Mouse (Mus musculus) intestine, embryonic 14.5 days (tissue): ENCODE measurements around the gene Htra1. TPM values are rescaled to one million over a fixed set of nuclear protein-coding genes. Genes with fewer than 3 reads are reported as not detected.

Experiments
- ATAC-seq: fragments of 200-750 bp; cut with Nextera tagmentation; replicated peaks from 2 replicates; pipeline ENCODE4 v1.8.0; 2017; ENCODE audit warnings: low read depth, moderate number of reproducible peaks, moderate TSS enrichment, moderate library complexity; ENCODE audit not compliant: low FRiP score, low TSS enrichment
- DNase-seq: peaks from one replicate; pipeline ENCODE4 v3.0.0-alpha.2; 2018; ENCODE audit warnings: low spot score
- H3K27ac ChIP-seq: fragments of 300-500 bp; sonication (generic); 2 replicates; pipeline ENCODE4 v1.5.1; 2014; ENCODE audit warnings: low read depth, mild to moderate bottlenecking, control low read depth
- H3K27me3 ChIP-seq: fragments of 300-500 bp; sonication (generic); replicated peaks from 2 replicates; pipeline ENCODE4 v1.6.1; 2014; ENCODE audit warnings: low read length, control low read depth; ENCODE audit not compliant: control insufficient read depth, insufficient read depth
- H3K36me3 ChIP-seq: fragments of 300-500 bp; sonication (generic); 2 replicates; pipeline ENCODE4 v1.6.1; 2014; ENCODE audit warnings: low read length, control low read depth; ENCODE audit not compliant: control insufficient read depth, insufficient read depth
- H3K4me1 ChIP-seq: fragments of 300-500 bp; sonication (generic); replicated peaks from 2 replicates; pipeline ENCODE4 v1.6.1; 2014; ENCODE audit warnings: low read length, control low read depth, mixed read lengths; ENCODE audit not compliant: control insufficient read depth, insufficient read depth
- H3K4me2 ChIP-seq: fragments of 300-500 bp; sonication (generic); 2 replicates; pipeline ENCODE4 v1.6.1; 2014; ENCODE audit warnings: low read length
- H3K4me3 ChIP-seq: fragments of 300-500 bp; sonication (generic); 2 replicates; pipeline ENCODE4 v1.5.1; 2014; ENCODE audit warnings: low read depth, low read length, control low read depth, mixed read lengths
- H3K9ac ChIP-seq: fragments of 300-500 bp; sonication (generic); 2 replicates; pipeline ENCODE4 v1.6.1; 2014; ENCODE audit warnings: mild to moderate bottlenecking, low read length
- H3K9me3 ChIP-seq: fragments of 300-500 bp; sonication (generic); 2 replicates; pipeline ENCODE4 v1.6.1; 2016; ENCODE audit warnings: low read length, control low read depth; ENCODE audit not compliant: control insufficient read depth
- WGBS: fragments of 180-500 bp; shearing (Covaris S2); extraction: QIAGEN DNeasy Blood & Tissue Kit; methylation state at CpG from one replicate; pipeline ENCODE4 v1.1.7; 2014; 5-methylcytosine and 5-hydroxymethylcytosine counted together
- microRNA-seq: library from miRNA; unstranded; fragments of <30 nt; microRNA quantifications from one replicate; pipeline ENCODE4, GENCODE M21; 2016
- polyA plus RNA-seq: library from polyadenylated mRNA; unstranded; fragments of >200 nt; fragmentation: Nextera tagmentation; extraction: Ambion mirVana; gene quantifications from 2 replicates; pipeline ENCODE4 v1.2.1, GENCODE M21; 2014

Htra1 gene
- polyA plus RNA-seq, 1 experiment from 2014 or later, result 16.7 TPM

GRCm38 (mm10) chr7:131027557-131027956 lies 91.6 kb downstream of the Htra1 start:
- 70% methylated on average over 1 of the region's 1 CpGs for WGBS
- Histone ChIP-seq H3K4me2 (no peak overlapping the region), H3K27me3 (no peaks in the 10 kb centered on the region), H3K9ac (no peak overlapping the region), H3K36me3 (no peaks in the 10 kb centered on the region), H3K27ac (no peak overlapping the region), H3K4me1 (peaks cover 6% of the 10 kb centered on the region; the same call in 1 of the 2 replicates), H3K4me3 (no peak overlapping the region), H3K9me3 (no peaks in the 10 kb centered on the region)
- ATAC-seq (no peak), DNase-seq (no peak)

DNA sequence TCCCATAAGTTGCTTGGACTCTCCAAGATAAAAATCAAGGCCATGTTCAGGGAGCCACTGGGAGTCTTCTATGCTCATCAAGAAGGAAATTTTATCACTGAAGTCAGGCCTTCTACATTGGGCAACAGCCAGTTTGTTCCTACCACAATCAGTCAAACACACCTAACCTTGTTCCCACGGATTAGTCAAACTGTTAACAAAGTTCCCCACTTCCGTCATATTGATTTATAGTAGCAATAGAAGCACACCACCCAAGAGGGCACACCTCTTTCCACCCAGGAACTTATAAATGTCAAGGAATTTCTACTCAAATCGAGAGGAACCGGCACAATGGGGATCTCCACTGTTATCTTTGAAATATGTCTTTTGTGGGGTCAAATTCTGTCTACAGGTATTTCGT lies 95.8 kb downstream of the Htra1 start, which contains the start of gene Dmbt1:
Gene Dmbt1 (plus strand): TSS at position 299 of the 400 bp plus-strand sequence.
- ATAC-seq (no peak; the same call in 1 of the 2 replicates), DNase-seq (no peak)
- Histone ChIP-seq H3K27ac (no peak within 1 kb of the TSS), H3K36me3 (no peaks in the 10 kb centered on the region), H3K4me2 (0 out of 2 replicates have a peak within 1 kb of the TSS, but pooled peaks have one; percentile 8), H3K27me3 (no peaks in the 10 kb centered on the region), H3K9me3 (no peaks in the 10 kb centered on the region), H3K4me3 (no peak within 1 kb of the TSS), H3K4me1 (0 out of 2 replicates have a peak, but pooled peaks cover 2% of the 10 kb centered on the region), H3K9ac (no peak within 1 kb of the TSS)
- 50% methylated on average over 5 of the region's 5 CpGs for WGBS

Small RNA genes within 50 kb of the gene (microRNA-seq; reads per million reads assigned to microRNA genes)
- 0.42 reads per million for gene Mir7061

Other genes starting within 250 kb of the Htra1 start
- gene Btbd16, start 162.0 kb upstream of the Htra1 start, polyA plus RNA-seq, result 0.07 and 0.09 TPM in 2 replicates
- gene Plekha1, start 70.4 kb upstream of the Htra1 start, polyA plus RNA-seq, result 34.8 and 38.4 TPM in 2 replicates
- gene Dmbt1, start 95.9 kb downstream of the Htra1 start, polyA plus RNA-seq, result 33.3 and 78.2 TPM in 2 replicates
- not detected in 2 replicates for gene 4933402N03Rik, start 210.2 kb downstream of the Htra1 start, polyA plus RNA-seq
- not detected in 2 replicates for gene 5430419D17Rik, start 238.3 kb downstream of the Htra1 start, polyA plus RNA-seq